Mouse (Mus musculus) liver, embryonic 11.5 days (tissue): ENCODE measurements around the gene Wdr18. TPM values are rescaled to one million over a fixed set of nuclear protein-coding genes. Genes with fewer than 3 reads are reported as not detected.

ENCODE experiments used
- ATAC-seq: fragments of 200-750 bp; cut with Nextera tagmentation; replicated peaks from 2 replicates; pipeline ENCODE4 v1.8.0; 2017; ENCODE audit warnings: moderate number of reproducible peaks, mild to moderate bottlenecking, moderate TSS enrichment, moderate library complexity; ENCODE audit not compliant: low FRiP score
- DNase-seq: peaks from one replicate; pipeline ENCODE4 v3.0.0-alpha.2; 2017; ENCODE audit warnings: low spot score
- H3K27ac ChIP-seq: fragments of 300-500 bp; sonication (generic); 2 replicates; pipeline ENCODE4 v1.5.1; 2014; ENCODE audit warnings: mild to moderate bottlenecking, low read depth, low read length, control low read depth
- H3K27me3 ChIP-seq: fragments of 300-500 bp; sonication (generic); replicated peaks from 2 replicates; pipeline ENCODE4 v1.6.1; 2014; ENCODE audit warnings: low read length, mixed read lengths; ENCODE audit not compliant: control insufficient read depth, insufficient read depth
- H3K36me3 ChIP-seq: fragments of 300-500 bp; sonication (generic); 2 replicates; pipeline ENCODE4 v1.6.1; 2014; ENCODE audit warnings: mild to moderate bottlenecking, low read length, moderate library complexity, mixed read lengths; ENCODE audit not compliant: control insufficient read depth, insufficient read depth
- H3K4me1 ChIP-seq: fragments of 300-500 bp; sonication (generic); replicated peaks from 2 replicates; pipeline ENCODE4 v1.6.1; 2014; ENCODE audit warnings: low read length, mixed read lengths; ENCODE audit not compliant: control insufficient read depth, insufficient read depth
- H3K4me2 ChIP-seq: fragments of 300-500 bp; sonication (generic); 2 replicates; pipeline ENCODE4 v1.6.1; 2014; ENCODE audit warnings: mild to moderate bottlenecking, control low read depth, moderate library complexity
- H3K4me3 ChIP-seq: fragments of 300-500 bp; sonication (generic); 2 replicates; pipeline ENCODE4 v1.5.1; 2014; ENCODE audit warnings: low read depth, low read length, control low read depth
- H3K9ac ChIP-seq: fragments of 300-500 bp; sonication (generic); 2 replicates; pipeline ENCODE4 v1.6.1; 2014; ENCODE audit warnings: low read depth, low read length, control low read depth
- H3K9me3 ChIP-seq: fragments of 300-500 bp; sonication (generic); 2 replicates; pipeline ENCODE4 v1.6.1; 2016; ENCODE audit warnings: low read length, inconsistent platforms, mixed read lengths; ENCODE audit not compliant: control insufficient read depth
- WGBS: fragments of 180-500 bp; shearing (Covaris S2); extraction: QIAGEN DNeasy Blood & Tissue Kit; methylation state at CpG from one replicate; pipeline ENCODE4 v1.1.7; 2014; 5-methylcytosine and 5-hydroxymethylcytosine counted together
- polyA plus RNA-seq: library from polyadenylated mRNA; unstranded; fragments of >200 nt; fragmentation: Nextera tagmentation; extraction: Ambion mirVana; gene quantifications from 2 replicates; pipeline ENCODE4 v1.2.1, GENCODE M21; 2014

The Wdr18 gene
- polyA plus RNA-seq: 164 and 171 TPM in 2 replicates

GRCm38 (mm10) chr10:79959847-79960601, at the start of gene Wdr18:
Gene Wdr18, plus strand, starts transcription at chr10:79960152.
- peak within 1 kb of the TSS; percentile 69; the same call in 1 of the 2 replicates for H3K27ac ChIP-seq
- H3K4me3 ChIP-seq: peak within 1 kb of the TSS; percentile 97
- ATAC-seq (peak; percentile 93), DNase-seq (peak; percentile 99)
- H3K36me3 ChIP-seq: peaks cover 35% of the 10 kb centered on the region
- H3K4me2 ChIP-seq: peak within 1 kb of the TSS; percentile 77
- WGBS: under 1% methylated on average over 61 of the region's 61 CpGs
- peaks cover 13% of the 10 kb centered on the region for H3K4me1 ChIP-seq
- no peaks in the 10 kb centered on the region for H3K9me3 ChIP-seq
- peak within 1 kb of the TSS; percentile 84 for H3K9ac ChIP-seq
- H3K27me3 ChIP-seq: no peaks in the 10 kb centered on the region

DNA sequence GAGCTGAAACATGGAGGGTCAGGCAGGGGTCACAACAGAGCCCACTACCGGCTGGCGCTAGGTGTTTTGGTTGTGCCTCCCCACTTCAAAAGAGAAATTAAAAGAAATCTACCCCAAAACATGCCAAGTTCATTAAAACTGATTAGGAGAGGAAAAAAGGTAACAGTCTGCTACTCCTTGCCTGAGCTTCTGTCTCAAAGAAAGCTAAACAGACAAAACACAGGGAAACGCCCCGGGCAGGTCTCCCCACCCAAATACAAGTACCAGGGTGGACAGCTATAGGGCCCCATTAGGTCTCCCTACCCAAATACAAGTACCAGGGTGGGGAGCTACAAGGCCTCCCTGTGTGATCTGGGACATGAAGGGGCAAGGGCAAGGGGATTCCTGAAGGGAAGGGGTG, 49.4 kb upstream of the Wdr18 start, which contains the start of gene Gm26602:
TSS of gene Gm26602 (plus strand) at position 301 of the 400 bp plus-strand sequence.
- no peak within 1 kb of the TSS for H3K4me2 ChIP-seq
- ATAC-seq (no peak), DNase-seq (no peak)
- no peaks in the 10 kb centered on the region for H3K9me3 ChIP-seq
- H3K4me3 ChIP-seq: no peak within 1 kb of the TSS
- H3K9ac ChIP-seq: no peak within 1 kb of the TSS
- WGBS: 95% methylated on average over 4 of the region's 4 CpGs
- H3K36me3 ChIP-seq: peaks cover 14% of the 10 kb centered on the region
- peak within 1 kb of the TSS; percentile 56 for H3K27ac ChIP-seq
- H3K4me1 ChIP-seq: peaks cover 30% of the 10 kb centered on the region
- H3K27me3 ChIP-seq: no peaks in the 10 kb centered on the region

GRCm38 (mm10) chr10:79912412-79912811, 47.5 kb upstream of the Wdr18 start:
- DNase-seq (no peak), ATAC-seq (no peak)
- H3K4me1 ChIP-seq: peaks cover 43% of the 10 kb centered on the region

GRCm38 (mm10) chr10:79914131-79914947, 45.6 kb upstream of the Wdr18 start:
- peak overlapping the region; percentile 82 for H3K4me3 ChIP-seq
- no peaks in the 10 kb centered on the region for H3K9me3 ChIP-seq
- peak; percentile 77 for ATAC-seq
- H3K4me2 ChIP-seq: peak overlapping the region; percentile 97
- no peak for DNase-seq
- peaks cover 53% of the 10 kb centered on the region for H3K4me1 ChIP-seq
- peaks cover 20% of the 10 kb centered on the region for H3K27me3 ChIP-seq
- 29% methylated on average over 9 of the region's 11 CpGs for WGBS
- H3K36me3 ChIP-seq: peaks cover 3% of the 10 kb centered on the region; the same call in 1 of the 2 replicates
- peak overlapping the region; percentile 15 for H3K9ac ChIP-seq
- H3K27ac ChIP-seq: peak overlapping the region; percentile 72

More at GRCm38 (mm10) chr10:79912412-79912811, 47.5 kb upstream of the Wdr18 start:
- Histone ChIP-seq H3K27ac (no peak overlapping the region), H3K4me3 (no peak overlapping the region), H3K9me3 (no peaks in the 10 kb centered on the region), H3K27me3 (peaks cover 1% of the 10 kb centered on the region), H3K9ac (no peak overlapping the region), H3K36me3 (peaks cover 3% of the 10 kb centered on the region; the same call in 1 of the 2 replicates), H3K4me2 (no peak overlapping the region)
- WGBS: 67% methylated on average over 20 of the region's 20 CpGs

DNA sequence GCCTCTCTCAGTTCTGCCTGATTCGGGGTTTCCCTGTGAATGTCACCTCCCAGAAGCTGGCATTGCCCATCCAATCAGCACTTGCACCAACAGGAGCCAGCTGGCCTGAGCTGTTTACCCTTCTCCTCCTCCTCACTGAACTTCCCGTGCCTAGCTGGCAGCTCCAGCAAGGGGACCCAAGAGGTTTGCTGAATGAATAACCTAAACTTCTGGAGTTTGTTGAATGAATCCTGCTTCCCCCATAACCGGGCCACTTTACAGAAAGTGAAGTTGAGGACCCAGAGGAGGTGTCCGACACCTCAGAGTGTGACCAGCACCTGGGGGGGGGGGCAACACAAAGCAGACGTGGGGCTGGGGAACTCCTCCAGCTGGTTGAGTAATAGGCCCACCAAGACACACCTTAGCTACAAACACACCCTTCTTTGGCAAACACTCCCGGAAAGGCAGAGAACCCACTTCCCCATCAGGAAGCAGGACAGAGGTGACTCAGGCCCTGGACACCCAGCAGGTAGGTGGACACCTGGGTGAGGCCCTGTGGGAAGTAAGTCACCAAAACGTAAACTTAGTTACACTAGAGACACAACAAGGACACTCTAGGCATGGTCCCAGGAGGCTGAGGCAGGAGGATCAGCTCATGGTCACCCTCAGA, 44.9 kb upstream of the Wdr18 start:
- ATAC-seq (no peak), DNase-seq (no peak)
- WGBS: 51% methylated on average over 7 of the region's 7 CpGs
- Histone ChIP-seq H3K4me3 (peak overlapping the region; percentile 82), H3K27me3 (peaks cover 27% of the 10 kb centered on the region), H3K36me3 (peaks cover 3% of the 10 kb centered on the region; the same call in 1 of the 2 replicates), H3K4me2 (peak overlapping the region; percentile 97), H3K27ac (peak overlapping the region; percentile 72), H3K9ac (peak overlapping the region; percentile 15), H3K4me1 (peaks cover 56% of the 10 kb centered on the region), H3K9me3 (no peaks in the 10 kb centered on the region)

DNA sequence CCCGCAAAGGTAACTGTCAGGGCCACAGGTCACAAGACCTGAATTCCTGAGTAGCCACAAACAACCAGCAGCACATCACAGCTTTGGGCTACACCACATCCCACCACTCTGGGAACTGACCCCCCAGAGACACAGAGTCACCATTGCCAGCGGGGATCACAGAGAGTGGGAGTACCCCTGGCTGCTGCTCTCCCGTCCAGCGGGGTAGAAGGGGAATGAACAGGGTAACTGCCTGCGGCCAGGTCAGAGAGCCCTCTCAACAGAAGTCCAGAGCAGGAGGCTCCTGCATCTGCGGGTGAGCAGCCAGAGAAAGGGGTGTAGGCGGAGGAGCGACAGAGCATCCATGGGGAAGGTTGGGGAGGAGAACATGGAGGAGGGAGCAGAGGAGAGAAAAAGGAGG, 43.9 kb upstream of the Wdr18 start:
- peak overlapping the region; percentile 71 for H3K27ac ChIP-seq
- no peak for DNase-seq

DNA sequence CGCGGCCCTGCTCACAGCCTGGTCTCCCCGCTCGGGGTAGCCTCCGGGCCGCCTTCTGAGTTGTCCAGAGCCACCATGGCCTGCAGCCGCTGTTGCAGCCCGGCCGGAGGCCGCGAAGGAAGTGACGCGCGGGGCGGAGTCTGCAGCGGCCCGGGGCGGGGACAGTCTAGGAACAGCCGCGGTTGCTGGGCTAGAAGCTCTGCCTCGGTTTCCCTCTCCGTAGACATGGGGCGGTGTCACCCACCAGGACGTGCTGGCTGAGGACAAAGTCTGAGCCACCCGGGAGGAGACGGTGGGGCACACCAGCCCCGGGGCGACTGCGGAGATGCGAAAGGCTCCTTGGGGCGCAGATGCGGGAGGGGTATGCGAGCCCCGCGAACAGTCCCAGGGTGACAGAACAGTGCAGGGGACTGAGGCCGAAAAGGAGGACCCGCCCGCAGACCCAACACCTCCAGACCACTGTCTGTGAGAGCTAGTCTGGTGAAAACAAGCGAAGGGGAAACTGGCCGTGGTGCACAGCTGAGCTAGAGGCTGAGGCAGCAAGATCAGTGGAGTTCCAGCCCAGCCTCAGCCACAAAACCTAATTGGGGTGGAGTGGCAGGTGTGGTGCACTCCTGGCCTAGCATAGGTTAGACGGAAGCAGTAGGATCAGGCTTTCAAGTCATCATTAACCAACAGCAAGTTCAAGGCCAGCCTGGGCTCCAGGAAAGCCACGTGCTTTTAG, 43.0 kb upstream of the Wdr18 start, which contains the start of gene Kiss1r:
TSS of gene Kiss1r (plus strand) at position 164 of the 724 bp plus-strand sequence.
- DNase-seq (peak; percentile 84), ATAC-seq (peak; percentile 80)
- Histone ChIP-seq H3K4me1 (peaks cover 72% of the 10 kb centered on the region), H3K36me3 (0 out of 2 replicates have a peak, but pooled peaks cover 3% of the 10 kb centered on the region), H3K9me3 (no peaks in the 10 kb centered on the region), H3K27me3 (peaks cover 46% of the 10 kb centered on the region), H3K4me2 (peak within 1 kb of the TSS; percentile 97), H3K9ac (peak within 1 kb of the TSS; percentile 90), H3K4me3 (peak within 1 kb of the TSS; percentile 82), H3K27ac (peak within 1 kb of the TSS; percentile 71)
- 3% methylated on average over 42 of the region's 42 CpGs for WGBS

More for the DNA sequence above, 43.9 kb upstream of the Wdr18 start:
- no peaks in the 10 kb centered on the region for H3K9me3 ChIP-seq
- H3K4me2 ChIP-seq: peak overlapping the region; percentile 97
- no peak for ATAC-seq
- WGBS: 7% methylated on average over 8 of the region's 8 CpGs
- H3K27me3 ChIP-seq: peaks cover 38% of the 10 kb centered on the region
- peak overlapping the region; percentile 90 for H3K9ac ChIP-seq
- peaks cover 65% of the 10 kb centered on the region for H3K4me1 ChIP-seq
- peaks cover 3% of the 10 kb centered on the region; the same call in 1 of the 2 replicates for H3K36me3 ChIP-seq
- H3K4me3 ChIP-seq: peak overlapping the region; percentile 82
